Mouse (Mus musculus): ENCODE measurements around the gene Ccdc9.

GRCm38 (mm10) chr7:16254195-16254594 lies 32.4 kb downstream of the Ccdc9 start:
- TF ChIP-seq CTCF (IDR thresholded peaks at IDR 0.05; ENCODE audit: low read depth, low read length), result no peak
- TF ChIP-seq POLR2A (IDR thresholded peaks at IDR 0.05; ENCODE audit: extremely low read depth, insufficient read depth, low read length), result no peak

Data from liver, adult 2 months (tissue).